Mouse (Mus musculus) layer of hippocampus, adult 9-10 months (tissue): ENCODE data around the gene Pik3r1.

Experiments used
- DNase-seq: peaks from one replicate; pipeline ENCODE4 v3.0.0; 2022; ENCODE audit warnings: low spot score

The Pik3r1 gene

GRCm38 (mm10) chr13:101766605-101767012, 1.4 kb downstream of the Pik3r1 start:
- DNase-seq, result no peak

GRCm38 (mm10) chr13:101765976-101766375, 2.0 kb downstream of the Pik3r1 start:
- DNase-seq, result no peak

DNA sequence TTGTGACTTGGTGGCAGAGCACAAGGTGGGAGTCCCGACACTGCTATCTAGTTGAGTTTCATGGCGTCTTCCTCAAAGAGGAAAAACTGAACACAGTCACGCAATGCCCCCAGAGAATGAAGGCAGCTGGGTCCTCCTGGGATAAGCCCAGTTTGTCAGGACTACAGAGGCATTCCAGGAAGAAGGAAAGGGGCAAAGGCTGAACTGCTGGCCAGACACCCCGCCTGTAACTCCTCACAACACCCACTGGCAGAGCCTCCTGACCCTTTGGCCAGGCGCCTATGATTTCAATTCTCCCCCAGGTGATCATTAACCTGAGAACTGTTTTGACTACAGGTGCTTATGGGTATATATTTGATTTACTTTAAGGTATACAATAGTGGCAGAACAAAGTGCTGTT, 3.9 kb downstream of the Pik3r1 start:
- DNase-seq, result no peak

DNA sequence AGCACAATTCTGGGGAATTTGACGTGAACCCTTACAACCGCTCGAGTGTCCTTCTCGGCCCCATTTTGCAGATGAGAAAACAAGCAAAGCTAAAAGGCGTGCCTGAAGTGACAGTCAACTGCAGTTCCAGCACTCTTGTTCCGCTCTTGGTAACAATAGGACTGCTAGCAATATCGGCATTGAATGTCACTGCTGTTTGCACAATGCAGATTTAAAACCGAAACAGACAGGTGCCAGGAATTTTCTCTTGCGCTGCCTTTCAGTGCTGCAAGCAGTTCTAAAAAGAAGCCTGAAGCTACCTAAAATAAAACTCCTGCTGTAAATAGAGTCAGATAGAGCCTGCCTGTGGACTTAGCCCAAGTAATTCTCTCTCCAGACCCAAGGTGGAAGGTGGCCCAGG, 4.3 kb downstream of the Pik3r1 start:
- no peak for DNase-seq

GRCm38 (mm10) chr13:101763149-101763548, 4.9 kb downstream of the Pik3r1 start:
- no peak for DNase-seq

DNA sequence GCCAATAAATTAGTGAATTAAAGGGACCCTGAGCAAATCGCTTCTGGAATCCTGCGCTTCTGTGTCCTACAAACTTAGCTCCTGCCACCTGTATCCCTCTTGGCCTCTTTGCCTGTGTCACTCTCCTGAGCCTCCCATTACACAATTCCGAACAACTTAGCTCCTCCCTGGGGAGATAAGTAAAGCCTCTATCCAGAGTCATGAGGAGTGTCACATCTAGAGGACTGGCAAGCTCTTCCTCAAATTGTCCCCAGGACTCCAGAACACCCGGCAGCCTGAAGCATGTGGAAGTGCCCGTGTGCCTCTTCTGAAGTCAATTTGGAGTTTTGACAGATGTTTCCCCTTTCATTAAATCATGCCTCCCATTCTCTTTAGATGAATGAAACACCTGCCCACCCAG, 6.4 kb downstream of the Pik3r1 start:
- no peak for DNase-seq

GRCm38 (mm10) chr13:101760953-101761352, 7.1 kb downstream of the Pik3r1 start:
- DNase-seq, result no peak

GRCm38 (mm10) chr13:101760001-101760687, 7.9 kb downstream of the Pik3r1 start:
- no peak for DNase-seq

DNA sequence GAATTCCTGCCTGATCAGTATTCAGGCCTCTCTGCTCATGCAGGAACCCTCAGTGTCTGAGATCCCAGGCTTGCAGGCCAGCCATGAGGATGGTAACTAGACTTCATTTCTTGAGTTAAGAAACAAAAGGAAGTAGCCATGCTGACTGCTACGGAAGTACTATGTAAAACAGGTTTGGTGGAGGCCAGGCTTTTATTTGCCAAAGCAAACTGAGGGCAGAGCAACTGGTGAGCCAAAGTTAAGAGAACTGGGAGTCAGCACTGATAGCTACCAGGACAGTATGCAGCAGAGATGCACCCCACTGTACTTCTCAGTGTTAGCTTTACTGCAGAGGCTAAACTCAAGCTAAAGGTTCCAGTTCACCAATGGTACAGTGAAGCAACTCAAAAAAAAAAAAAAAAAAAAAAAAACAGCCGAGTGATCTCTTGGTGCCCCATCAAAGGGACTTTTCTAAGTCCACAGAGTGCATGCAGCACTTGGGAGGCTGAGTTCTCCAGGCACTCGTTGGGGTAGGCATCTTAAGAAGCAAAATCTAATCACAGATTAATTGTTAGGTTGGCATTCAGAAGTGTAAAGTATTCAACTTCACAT, 8.6 kb downstream of the Pik3r1 start:
- no peak for DNase-seq

DNA sequence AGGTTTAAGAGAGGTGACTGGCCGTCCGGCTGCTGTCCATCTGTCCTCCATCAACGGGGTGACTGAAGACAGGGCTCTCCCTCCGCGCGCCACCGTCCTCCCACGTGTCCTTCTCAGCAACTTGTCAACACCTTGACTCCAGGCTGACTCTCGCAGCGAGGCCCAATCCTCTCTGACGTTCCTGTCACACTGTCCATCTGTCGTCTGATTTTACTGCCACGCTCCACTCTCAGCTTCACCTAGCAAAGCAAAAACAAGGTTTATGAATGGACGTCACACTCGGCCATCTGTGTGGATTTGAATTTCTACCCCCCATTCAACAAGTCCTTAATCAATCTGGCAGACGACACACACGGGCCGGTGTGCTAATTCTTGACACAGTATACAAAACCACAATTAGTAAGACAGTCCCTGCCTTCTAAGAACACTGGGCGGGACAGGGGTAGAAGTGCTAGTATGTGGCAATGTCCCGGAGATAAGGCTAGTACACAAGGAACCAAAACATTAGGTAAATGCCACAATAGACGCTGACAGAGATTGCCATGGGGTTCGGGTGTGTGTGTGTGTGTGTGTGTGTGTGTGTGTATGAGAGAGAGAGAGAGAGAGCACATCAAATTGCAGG, 10.1 kb downstream of the Pik3r1 start:
- DNase-seq, result no peak

DNA sequence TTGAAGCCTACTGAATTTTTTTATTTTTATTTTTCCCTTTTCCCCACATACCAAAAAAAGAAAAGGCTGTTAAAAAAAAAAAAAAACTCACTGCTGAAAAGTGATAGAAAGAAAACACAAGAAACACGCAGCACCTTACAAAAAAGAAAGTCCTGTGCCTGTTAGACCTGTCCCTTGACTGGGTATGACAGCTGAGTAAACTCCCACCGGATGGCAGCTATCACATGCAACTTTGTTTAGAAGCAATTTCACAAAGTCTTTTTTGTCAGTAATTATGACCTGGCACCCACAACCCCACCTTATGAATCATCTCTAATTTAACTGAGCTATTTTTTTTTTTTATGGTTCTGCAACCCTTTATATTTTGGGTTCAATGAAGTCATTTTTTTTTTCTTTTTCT, 12.8 kb downstream of the Pik3r1 start:
- DNase-seq, result no peak

GRCm38 (mm10) chr13:101753639-101754038, 14.4 kb downstream of the Pik3r1 start:
- no peak for DNase-seq

DNA sequence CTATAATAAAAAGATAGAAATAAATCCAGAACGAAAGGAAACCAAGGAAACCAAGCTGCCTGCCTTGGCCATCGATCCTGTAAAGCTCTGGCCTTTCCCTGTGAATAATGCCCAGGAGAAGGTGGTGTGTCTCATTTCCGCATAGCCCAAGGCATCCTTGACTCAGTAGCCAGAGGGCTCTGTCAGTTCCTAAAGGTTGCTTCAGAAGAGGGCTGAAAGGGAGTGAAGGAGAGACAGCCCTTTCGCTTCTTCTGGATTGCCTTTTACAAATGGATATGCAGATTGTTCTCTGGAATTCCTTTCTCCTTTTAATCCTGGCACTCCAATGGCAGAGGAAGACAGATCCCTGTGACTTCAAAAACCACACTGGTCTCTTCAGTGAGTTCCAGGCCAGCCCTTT, 16.2 kb downstream of the Pik3r1 start:
- DNase-seq, result no peak

GRCm38 (mm10) chr13:101746012-101746595, 21.9 kb downstream of the Pik3r1 start:
- no peak for DNase-seq

GRCm38 (mm10) chr13:101744943-101745342, 23.1 kb downstream of the Pik3r1 start:
- DNase-seq, result no peak

DNA sequence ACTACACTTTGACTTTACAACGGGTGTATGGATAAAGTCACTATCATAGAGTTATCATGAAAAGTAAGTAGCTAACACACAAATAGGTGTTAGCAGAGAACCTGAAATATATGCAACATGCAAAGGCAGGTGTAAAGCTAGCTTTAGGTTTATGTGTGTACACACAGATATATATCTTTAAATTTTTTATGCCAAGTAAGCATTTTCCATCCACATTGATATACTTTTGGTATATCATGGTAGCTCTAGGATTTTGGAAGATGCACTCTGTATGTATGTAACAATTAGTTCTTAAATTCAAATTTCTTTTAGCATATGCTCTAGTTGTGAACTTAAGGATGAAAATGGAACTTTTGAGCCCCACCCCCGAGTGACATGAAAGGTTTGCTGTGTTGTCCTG, 24.0 kb downstream of the Pik3r1 start:
- DNase-seq, result no peak

- DNase-seq, result no peak
Observed at GRCm38 (mm10) chr13:101743247-101743646, 24.8 kb downstream of the Pik3r1 start.

- DNase-seq, result no peak
Observed at GRCm38 (mm10) chr13:101742596-101742995, 25.4 kb downstream of the Pik3r1 start.

DNA sequence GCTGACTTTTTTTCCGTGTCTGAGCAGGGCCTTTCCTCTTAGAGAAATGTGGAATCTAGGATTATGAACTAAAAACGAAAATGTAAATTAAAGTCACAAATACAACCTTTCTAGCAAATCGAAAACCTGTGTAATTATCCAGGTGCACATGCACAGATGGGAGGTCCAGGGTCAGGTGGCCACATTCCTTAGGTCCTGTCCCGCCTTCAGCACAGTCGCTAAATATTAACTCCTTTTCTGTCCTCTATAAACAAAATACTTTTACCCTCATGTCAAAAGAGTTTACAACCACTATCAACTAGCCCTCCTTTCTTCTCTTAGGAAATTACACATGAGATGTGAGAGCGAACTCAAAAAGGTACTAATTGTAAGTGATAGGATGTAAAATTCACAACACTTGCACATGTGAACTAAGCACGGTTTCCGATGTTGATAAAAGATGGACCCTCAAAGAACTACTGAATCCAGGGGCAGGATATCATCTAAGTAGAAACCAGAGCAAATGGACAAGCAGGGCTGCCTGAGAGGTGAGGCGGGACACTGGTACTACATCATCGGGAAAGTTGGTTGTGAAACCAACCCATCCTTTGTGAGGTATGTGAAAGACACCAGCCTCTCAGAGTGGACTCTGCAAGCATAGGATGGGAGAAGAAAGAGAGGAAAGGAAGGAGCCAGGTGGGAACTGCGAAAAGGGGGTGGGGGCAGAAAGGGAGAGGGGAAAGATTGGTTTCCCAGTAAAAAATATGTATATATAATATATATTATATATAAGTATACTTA, 26.3 kb downstream of the Pik3r1 start:
- DNase-seq, result no peak

GRCm38 (mm10) chr13:101739732-101740381, 28.2 kb downstream of the Pik3r1 start:
- DNase-seq, result no peak

DNA sequence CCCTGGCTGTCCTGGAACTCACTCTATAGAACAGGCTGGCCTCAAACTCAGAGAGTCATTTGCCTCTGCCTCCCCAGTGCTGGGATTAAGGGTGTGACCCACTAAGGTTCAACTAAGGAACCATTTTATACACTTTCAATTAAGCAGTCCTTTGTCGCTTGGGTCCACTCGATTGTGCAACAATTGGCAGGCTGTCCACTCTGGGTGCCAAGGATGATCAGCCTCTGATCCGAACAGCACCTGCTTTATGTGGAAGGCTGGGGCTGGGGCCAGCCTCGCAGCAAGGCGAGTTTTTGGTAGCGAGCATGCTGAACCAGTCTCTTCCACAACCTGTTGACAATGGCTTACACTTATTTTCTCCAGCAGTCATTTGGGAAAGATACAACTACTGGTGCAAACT, 29.2 kb downstream of the Pik3r1 start:
- DNase-seq, result no peak
